Mouse (Mus musculus) liver, embryonic 13.5 days (tissue): ENCODE measurements around the gene Bbs1. TPM values are rescaled to one million over a fixed set of nuclear protein-coding genes. Genes with fewer than 3 reads are reported as not detected.

Experiments
- ATAC-seq: fragments of 200-750 bp; cut with Nextera tagmentation; 2 replicates; pipeline ENCODE4 v1.8.0; 2017; ENCODE audit warnings: low read depth, mild to moderate bottlenecking, moderate number of reproducible peaks, moderate library complexity
- DNase-seq: peaks from one replicate; pipeline ENCODE4 v3.0.0; 2022
- H3K27ac ChIP-seq: fragments of 300-500 bp; sonication (generic); 2 replicates; pipeline ENCODE4 v1.5.1; 2015; ENCODE audit warnings: moderate library complexity, mild to moderate bottlenecking, inconsistent platforms
- H3K27me3 ChIP-seq: fragments of 300-500 bp; sonication (generic); 2 replicates; pipeline ENCODE4 v1.6.1; 2015; ENCODE audit warnings: mild to moderate bottlenecking, inconsistent platforms
- H3K36me3 ChIP-seq: fragments of 300-500 bp; sonication (generic); 2 replicates; pipeline ENCODE4 v1.6.1; 2015; ENCODE audit warnings: mild to moderate bottlenecking, inconsistent platforms
- H3K4me1 ChIP-seq: fragments of 300-500 bp; sonication (generic); replicated peaks from 2 replicates; pipeline ENCODE4 v1.6.1; 2015; ENCODE audit warnings: inconsistent platforms
- H3K4me2 ChIP-seq: fragments of 300-500 bp; sonication (generic); 2 replicates; pipeline ENCODE4 v1.6.1; 2015; ENCODE audit warnings: inconsistent platforms, mild to moderate bottlenecking, moderate library complexity
- H3K4me3 ChIP-seq: fragments of 300-500 bp; sonication (generic); replicated peaks from 2 replicates; pipeline ENCODE4 v1.5.1; 2015; ENCODE audit warnings: mild to moderate bottlenecking, inconsistent platforms
- H3K9ac ChIP-seq: fragments of 300-500 bp; sonication (generic); 2 replicates; pipeline ENCODE4 v1.6.1; 2015; ENCODE audit warnings: mild to moderate bottlenecking, inconsistent platforms
- H3K9me3 ChIP-seq: fragments of 300-500 bp; sonication (generic); replicated peaks from 2 replicates; pipeline ENCODE4 v1.6.1; 2016; ENCODE audit warnings: inconsistent platforms
- WGBS: fragments of 180-500 bp; shearing (Covaris S2); methylation state at CpG from one replicate; pipeline ENCODE4 v1.1.7; 2015; ENCODE audit not compliant: insufficient replicate concordance; 5-methylcytosine and 5-hydroxymethylcytosine counted together
- polyA plus RNA-seq: library from polyadenylated mRNA; unstranded; fragments of >200 nt; fragmentation: Nextera tagmentation; extraction: Ambion mirVana; gene quantifications from 2 replicates; pipeline ENCODE4 v1.2.1, GENCODE M21; 2015

The Bbs1 gene
- polyA plus RNA-seq, 1 experiment from 2014 or later: 0.80 TPM

GRCm38 (mm10) chr19:4854552-4855469 lies 51.6 kb downstream of the Bbs1 start, which contains the start of gene Ctsf:
Gene Ctsf, plus strand, starts transcription at chr19:4855130.
- peak within 1 kb of the TSS; percentile 66 for H3K4me3 ChIP-seq
- 4% methylated on average over 45 of the region's 45 CpGs for WGBS
- H3K27ac ChIP-seq: peak within 1 kb of the TSS; percentile 59
- DNase-seq (peak; percentile 43), ATAC-seq (peak; percentile 9; the same call in 1 of the 2 replicates)
- H3K9me3 ChIP-seq: no peaks in the 10 kb centered on the region
- peak within 1 kb of the TSS; percentile 78 for H3K9ac ChIP-seq
- H3K4me2 ChIP-seq: peak within 1 kb of the TSS; percentile 90
- no peaks in the 10 kb centered on the region for H3K36me3 ChIP-seq
- H3K4me1 ChIP-seq: peaks cover 54% of the 10 kb centered on the region
- peaks cover 69% of the 10 kb centered on the region for H3K27me3 ChIP-seq

DNA sequence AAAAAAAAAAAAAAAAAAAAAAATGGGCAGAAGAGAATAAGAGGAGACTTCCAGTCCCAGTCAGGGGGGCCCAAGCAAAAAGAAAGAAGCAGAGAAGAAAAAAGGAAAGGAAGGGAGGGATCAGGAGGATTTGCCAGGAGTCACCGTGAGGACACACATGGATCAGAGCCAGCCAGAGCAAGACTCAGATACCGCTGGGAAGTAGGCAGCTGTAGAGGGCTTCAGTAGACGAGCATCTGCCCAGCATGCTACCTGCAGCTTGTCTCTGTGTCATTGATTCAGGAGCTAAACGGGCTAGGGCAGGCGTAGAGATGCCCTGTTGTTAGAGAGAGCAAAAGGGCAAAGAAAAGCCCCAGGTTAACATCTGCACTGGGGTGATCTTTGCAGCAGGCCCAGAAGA lies 56.1 kb downstream of the Bbs1 start:
- no peak overlapping the region for H3K9ac ChIP-seq
- H3K9me3 ChIP-seq: no peaks in the 10 kb centered on the region
- ATAC-seq (no peak), DNase-seq (no peak)
- no peak overlapping the region for H3K4me2 ChIP-seq
- H3K36me3 ChIP-seq: no peaks in the 10 kb centered on the region
- H3K27me3 ChIP-seq: peaks cover 70% of the 10 kb centered on the region
- H3K4me3 ChIP-seq: no peak overlapping the region
- WGBS: 48% methylated on average over 5 of the region's 5 CpGs
- no peak overlapping the region for H3K27ac ChIP-seq
- H3K4me1 ChIP-seq: peaks cover 17% of the 10 kb centered on the region

- Histone ChIP-seq H3K4me3 (no peak overlapping the region), H3K27ac (no peak overlapping the region), H3K27me3 (peaks cover 67% of the 10 kb centered on the region), H3K4me2 (no peak overlapping the region), H3K36me3 (no peaks in the 10 kb centered on the region), H3K9ac (no peak overlapping the region), H3K4me1 (peaks cover 12% of the 10 kb centered on the region), H3K9me3 (no peaks in the 10 kb centered on the region)
- no peak for ATAC-seq
- no peak for DNase-seq
- 62% methylated on average over 4 of the region's 4 CpGs for whole genome bisulfite sequencing
Measured at GRCm38 (mm10) chr19:4849800-4850199, 56.6 kb downstream of the Bbs1 start.

DNA sequence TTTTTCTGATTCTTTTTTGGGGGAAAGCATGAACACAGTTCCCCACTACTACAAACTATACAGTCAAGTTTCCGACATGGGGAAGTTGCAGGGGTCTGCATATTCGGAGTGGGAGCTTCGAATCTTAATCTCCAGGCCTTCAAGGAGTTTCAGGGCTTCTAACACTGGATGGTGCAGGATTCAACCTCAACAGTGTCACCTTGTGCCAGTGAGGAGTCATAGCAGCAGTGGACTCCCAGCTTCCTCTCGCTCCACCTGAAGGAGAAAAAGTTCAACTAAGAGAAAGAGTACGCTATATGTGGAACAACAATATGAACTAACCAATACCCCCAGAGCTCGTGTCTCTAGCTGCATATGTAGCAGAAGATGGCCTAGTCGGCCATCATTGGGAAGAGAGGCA lies 58.9 kb downstream of the Bbs1 start:
- Histone ChIP-seq H3K4me2 (no peak overlapping the region), H3K9ac (no peak overlapping the region), H3K27ac (no peak overlapping the region), H3K9me3 (no peaks in the 10 kb centered on the region), H3K4me3 (no peak overlapping the region), H3K36me3 (no peaks in the 10 kb centered on the region), H3K4me1 (peaks cover 8% of the 10 kb centered on the region; the same call in 1 of the 2 replicates), H3K27me3 (peaks cover 55% of the 10 kb centered on the region)
- ATAC-seq (no peak), DNase-seq (no peak)
- 29% methylated on average over 7 of the region's 7 CpGs for WGBS

GRCm38 (mm10) chr19:4845846-4846245 lies 60.6 kb downstream of the Bbs1 start:
- Histone ChIP-seq H3K4me3 (no peak overlapping the region), H3K4me2 (no peak overlapping the region), H3K9me3 (no peaks in the 10 kb centered on the region), H3K9ac (no peak overlapping the region), H3K4me1 (peaks cover 12% of the 10 kb centered on the region), H3K36me3 (no peaks in the 10 kb centered on the region), H3K27ac (no peak overlapping the region), H3K27me3 (peaks cover 58% of the 10 kb centered on the region)
- DNase-seq: no peak
- WGBS: 32% methylated on average over 2 of the region's 2 CpGs
- no peak for ATAC-seq

DNA sequence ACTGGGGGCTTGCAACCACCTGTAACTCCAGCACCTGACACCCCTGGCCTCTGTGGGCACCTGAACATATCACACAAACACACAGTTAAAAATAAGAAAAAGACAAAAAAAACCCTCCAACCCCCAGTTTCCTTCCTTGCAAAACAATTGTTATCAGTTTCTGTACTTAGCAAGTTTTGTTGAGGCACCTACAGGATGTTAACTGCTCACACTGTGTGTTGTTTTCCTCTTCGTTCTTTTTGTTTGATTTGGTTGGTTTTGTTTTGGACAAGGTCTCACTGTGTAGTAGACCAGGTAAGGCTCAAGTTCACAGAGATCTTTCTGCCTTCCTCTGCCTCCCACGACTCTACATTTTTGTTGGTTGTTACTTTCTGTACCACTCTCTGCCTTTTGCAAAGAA lies 63.8 kb downstream of the Bbs1 start:
- H3K27ac ChIP-seq: no peak overlapping the region
- peaks cover 48% of the 10 kb centered on the region for H3K27me3 ChIP-seq
- H3K36me3 ChIP-seq: no peaks in the 10 kb centered on the region
- H3K9me3 ChIP-seq: no peaks in the 10 kb centered on the region
- ATAC-seq: no peak
- WGBS: 48% methylated on average over 2 of the region's 2 CpGs
- no peak for DNase-seq
- no peak overlapping the region for H3K9ac ChIP-seq
- H3K4me2 ChIP-seq: no peak overlapping the region
- H3K4me3 ChIP-seq: no peak overlapping the region
- peaks cover 40% of the 10 kb centered on the region for H3K4me1 ChIP-seq

GRCm38 (mm10) chr19:4840848-4841247 lies 65.6 kb downstream of the Bbs1 start:
- H3K4me3 ChIP-seq: no peak overlapping the region
- 59% methylated on average over 9 of the region's 9 CpGs for WGBS
- ATAC-seq (no peak), DNase-seq (no peak)
- 0 out of 2 replicates have a peak, but pooled peaks cover 2% of the 10 kb centered on the region for H3K36me3 ChIP-seq
- no peak overlapping the region for H3K27ac ChIP-seq
- H3K4me1 ChIP-seq: peaks cover 51% of the 10 kb centered on the region
- H3K9me3 ChIP-seq: no peaks in the 10 kb centered on the region
- H3K27me3 ChIP-seq: peaks cover 41% of the 10 kb centered on the region
- no peak overlapping the region for H3K9ac ChIP-seq
- no peak overlapping the region for H3K4me2 ChIP-seq

GRCm38 (mm10) chr19:4839149-4839548 lies 67.3 kb downstream of the Bbs1 start, which contains the start of the genes Ccs and Ccdc87:
Gene Ccs, minus strand, starts transcription at chr19:4839332.
Gene Ccdc87, plus strand, starts transcription at chr19:4839366.
- peaks cover 56% of the 10 kb centered on the region for H3K4me1 ChIP-seq
- H3K27me3 ChIP-seq: peaks cover 37% of the 10 kb centered on the region
- peak; percentile 99 for ATAC-seq
- peak within 1 kb of the TSS; percentile 84 for H3K9ac ChIP-seq
- no peaks in the 10 kb centered on the region for H3K9me3 ChIP-seq
- DNase-seq: peak; percentile 95
- peak within 1 kb of the TSS; percentile 80 for H3K27ac ChIP-seq
- H3K4me3 ChIP-seq: peak within 1 kb of the TSS; percentile 74
- H3K4me2 ChIP-seq: peak within 1 kb of the TSS; percentile 96
- peaks cover 5% of the 10 kb centered on the region; the same call in 1 of the 2 replicates for H3K36me3 ChIP-seq
- WGBS: under 1% methylated on average over 25 of the region's 25 CpGs

DNA sequence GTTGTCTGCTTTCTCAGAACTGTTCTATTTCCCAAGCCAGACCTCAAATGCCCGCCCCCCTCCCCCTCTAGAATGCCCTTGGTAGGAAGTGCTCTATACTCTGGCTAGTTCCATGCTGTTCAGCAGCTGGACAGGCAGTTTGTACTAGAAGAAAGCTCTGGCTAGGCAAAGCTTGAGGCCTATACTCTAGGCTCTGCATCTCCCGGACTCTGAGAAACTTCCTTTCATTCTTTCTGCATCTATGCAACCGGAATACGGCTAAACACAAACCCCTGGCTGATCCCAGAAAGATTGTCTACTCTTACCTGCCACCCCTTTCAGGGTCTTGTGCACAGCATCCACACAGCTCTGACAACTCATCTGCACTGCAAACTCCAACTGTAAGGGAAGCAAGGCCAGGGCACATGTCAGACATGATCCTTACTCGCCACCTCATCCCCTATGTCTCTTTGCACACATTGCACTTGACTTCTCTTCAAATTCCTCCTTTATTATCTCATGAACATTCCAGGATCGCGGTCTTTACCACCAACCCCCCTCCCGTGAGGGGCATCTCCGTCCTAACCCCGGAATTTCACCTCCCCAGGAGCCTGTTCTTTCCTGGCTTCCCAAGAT lies 67.8 kb downstream of the Bbs1 start:
- DNase-seq (no peak), ATAC-seq (peak; percentile 45)
- 31% methylated on average over 10 of the region's 10 CpGs for WGBS
- Histone ChIP-seq H3K27me3 (peaks cover 37% of the 10 kb centered on the region), H3K27ac (peak overlapping the region; percentile 80), H3K9ac (peak overlapping the region; percentile 84), H3K4me1 (peaks cover 56% of the 10 kb centered on the region), H3K36me3 (peaks cover 6% of the 10 kb centered on the region; the same call in 1 of the 2 replicates), H3K9me3 (no peaks in the 10 kb centered on the region), H3K4me2 (peak overlapping the region; percentile 96), H3K4me3 (peak overlapping the region; percentile 74)

- peaks cover 25% of the 10 kb centered on the region for H3K27me3 ChIP-seq
- 86% methylated on average over 6 of the region's 6 CpGs for WGBS
- DNase-seq (no peak), ATAC-seq (no peak)
- no peak overlapping the region for H3K27ac ChIP-seq
- no peaks in the 10 kb centered on the region for H3K9me3 ChIP-seq
- H3K36me3 ChIP-seq: peaks cover 18% of the 10 kb centered on the region
- no peak overlapping the region for H3K9ac ChIP-seq
- no peak overlapping the region for H3K4me2 ChIP-seq
- peaks cover 56% of the 10 kb centered on the region for H3K4me1 ChIP-seq
- no peak overlapping the region for H3K4me3 ChIP-seq
Measured at GRCm38 (mm10) chr19:4837049-4837448, 69.4 kb downstream of the Bbs1 start.
